8 mouse cellular contexts compared by ENCODE assay signal in genomic region chr4:45452569-45453111, GRCm38 (mm10). TPM values are rescaled to one million over a fixed set of nuclear protein-coding genes. Genes with fewer than 3 reads are reported as not detected.
A peak's percentile ranks its signal among the peaks of the same experiment; 100 is the strongest.
DNase-seq lines count a peak whose midpoint lies in the region; ATAC-seq and TF ChIP-seq lines count a peak whose summit lies in the region.

No protein-coding gene starts in this region.

- H3K4me1 ChIP-seq in hindbrain, embryonic 12.5 days = peaks cover 37% of the 10 kb centered on the region
- peaks cover 7% of the 10 kb centered on the region; the same call in 1 of the 2 replicates for H3K4me1 ChIP-seq in hindbrain, embryonic 11.5 days (replicated peaks; ENCODE audit: control insufficient read depth, insufficient read depth, low read length)
- H3K4me1 ChIP-seq in brown adipose tissue, adult 24 weeks (ENCODE audit: control insufficient read depth, insufficient read depth, insufficient read length, low read length) = peaks cover 23% of the 10 kb centered on the region
- H3K4me1 ChIP-seq in intestine, postnatal 0 days (replicated peaks; ENCODE audit: control insufficient read depth, insufficient read depth, low read length) = peaks cover 19% of the 10 kb centered on the region; the same call in 1 of the 2 replicates
- peaks cover 36% of the 10 kb centered on the region for H3K4me1 ChIP-seq in liver, postnatal 0 days (ENCODE audit: insufficient read depth)
- no peaks in the 10 kb centered on the region for H3K4me1 ChIP-seq in midbrain, embryonic 15.5 days

- no peak for TF ChIP-seq EP300 in liver, postnatal 0 days (IDR thresholded peaks at IDR 0.05; ENCODE audit: low read depth)

- no peak overlapping the region for H3K4me3 ChIP-seq in hindbrain, embryonic 12.5 days
- H3K4me3 ChIP-seq in hindbrain, embryonic 11.5 days (ENCODE audit: low read depth, low read length) = no peak overlapping the region
- H3K4me3 ChIP-seq in brown adipose tissue, adult 24 weeks (ENCODE audit: insufficient read depth, low read depth, low read length) = no peak overlapping the region
- no peak overlapping the region for H3K4me3 ChIP-seq in intestine, postnatal 0 days (ENCODE audit: low read depth, low read length)
- no peak overlapping the region for H3K4me3 ChIP-seq in liver, postnatal 0 days (ENCODE audit: low read depth, low read length)
- H3K4me3 ChIP-seq in midbrain, embryonic 15.5 days = no peak overlapping the region

- peaks cover 7% of the 10 kb centered on the region for H3K36me3 ChIP-seq in hindbrain, embryonic 12.5 days
- H3K36me3 ChIP-seq in hindbrain, embryonic 11.5 days (ENCODE audit: control insufficient read depth, insufficient read depth, low read length) = no peaks in the 10 kb centered on the region
- H3K36me3 ChIP-seq in intestine, postnatal 0 days (ENCODE audit: control insufficient read depth, insufficient read depth) = peaks cover 25% of the 10 kb centered on the region; the same call in 1 of the 2 replicates
- peaks cover 3% of the 10 kb centered on the region; the same call in 1 of the 2 replicates for H3K36me3 ChIP-seq in liver, postnatal 0 days (replicated peaks; ENCODE audit: insufficient read depth, low read length)
- H3K36me3 ChIP-seq in midbrain, embryonic 15.5 days (replicated peaks) = no peaks in the 10 kb centered on the region

- TF ChIP-seq CTCF in intestine, postnatal 0 days (IDR thresholded peaks at IDR 0.05; ENCODE audit: low read depth) = 0 out of 2 replicates have a peak, but pooled peaks have one; percentile 36
- TF ChIP-seq CTCF in liver, postnatal 0 days (IDR thresholded peaks at IDR 0.05; ENCODE audit: low read depth) = no peak

- H3K27ac ChIP-seq in hindbrain, embryonic 12.5 days = 0 out of 2 replicates have a peak overlapping the region, but pooled peaks have one; percentile 23
- H3K27ac ChIP-seq in hindbrain, embryonic 11.5 days (ENCODE audit: low read depth, low read length) = no peak overlapping the region
- peak overlapping the region; percentile 51 for H3K27ac ChIP-seq in brown adipose tissue, adult 24 weeks (replicated peaks; ENCODE audit: low read depth, low read length)
- peak overlapping the region; percentile 91 for H3K27ac ChIP-seq in intestine, postnatal 0 days (ENCODE audit: low read depth, low read length)
- peak overlapping the region; percentile 90 for H3K27ac ChIP-seq in liver, postnatal 0 days (ENCODE audit: low read depth)
- no peak overlapping the region for H3K27ac ChIP-seq in midbrain, embryonic 15.5 days

- H3K9ac ChIP-seq in hindbrain, embryonic 12.5 days = no peak overlapping the region
- H3K9ac ChIP-seq in hindbrain, embryonic 11.5 days (ENCODE audit: low read depth, low read length) = no peak overlapping the region
- H3K9ac ChIP-seq in intestine, postnatal 0 days (ENCODE audit: low read depth, low read length) = no peak overlapping the region
- no peak overlapping the region; the same call in none of the 2 replicates for H3K9ac ChIP-seq in liver, postnatal 0 days (replicated peaks)
- no peak overlapping the region for H3K9ac ChIP-seq in midbrain, embryonic 15.5 days

- no peak for DNase-seq in hindbrain, embryonic 11.5 days (ENCODE audit: low spot score)
- DNase-seq in liver, postnatal 0 days = peak; percentile 43
- DNase-seq in yolk sac, embryonic 10.5 days (ENCODE audit: low spot score) = peak; percentile 73
- DNase-seq in ovary, adult 18-20 months (ENCODE audit: low spot score) = no peak

- no peak for ATAC-seq in hindbrain, embryonic 12.5 days (ENCODE audit: low FRiP score)
- no peak for ATAC-seq in hindbrain, embryonic 11.5 days (ENCODE audit: low FRiP score)
- peak; percentile 77 for ATAC-seq in intestine, postnatal 0 days
- peak; percentile 81 for ATAC-seq in liver, postnatal 0 days
- no peak for ATAC-seq in midbrain, embryonic 15.5 days (replicated peaks)

- 60% methylated on average over 7 of the region's 7 CpGs for WGBS in hindbrain, embryonic 12.5 days
- WGBS in hindbrain, embryonic 11.5 days = 50% methylated on average over 7 of the region's 7 CpGs
- WGBS in intestine, postnatal 0 days = 26% methylated on average over 7 of the region's 7 CpGs
- WGBS in liver, postnatal 0 days (ENCODE audit: insufficient replicate concordance) = 49% methylated on average over 7 of the region's 7 CpGs
- 76% methylated on average over 7 of the region's 7 CpGs for WGBS in midbrain, embryonic 15.5 days

- no peak overlapping the region for H3K4me2 ChIP-seq in hindbrain, embryonic 12.5 days (replicated peaks)
- H3K4me2 ChIP-seq in hindbrain, embryonic 11.5 days (replicated peaks; ENCODE audit: low read depth, low read length) = no peak overlapping the region
- H3K4me2 ChIP-seq in intestine, postnatal 0 days (replicated peaks; ENCODE audit: low read depth) = peak overlapping the region; percentile 39
- peak overlapping the region; percentile 48 for H3K4me2 ChIP-seq in liver, postnatal 0 days (ENCODE audit: low read depth, low read length)
- H3K4me2 ChIP-seq in midbrain, embryonic 15.5 days = no peak overlapping the region

- no peaks in the 10 kb centered on the region for H3K27me3 ChIP-seq in hindbrain, embryonic 12.5 days
- no peaks in the 10 kb centered on the region for H3K27me3 ChIP-seq in hindbrain, embryonic 11.5 days (ENCODE audit: control insufficient read depth, insufficient read depth, low read length)
- H3K27me3 ChIP-seq in intestine, postnatal 0 days (replicated peaks; ENCODE audit: control insufficient read depth, insufficient read depth, low read length) = no peaks in the 10 kb centered on the region
- no peaks in the 10 kb centered on the region for H3K27me3 ChIP-seq in liver, postnatal 0 days (ENCODE audit: insufficient read depth, low read length)
- H3K27me3 ChIP-seq in midbrain, embryonic 15.5 days (replicated peaks) = no peaks in the 10 kb centered on the region

- no peaks in the 10 kb centered on the region for H3K9me3 ChIP-seq in hindbrain, embryonic 12.5 days (replicated peaks)
- H3K9me3 ChIP-seq in hindbrain, embryonic 11.5 days (ENCODE audit: control insufficient read depth, low read length) = no peaks in the 10 kb centered on the region
- H3K9me3 ChIP-seq in intestine, postnatal 0 days (ENCODE audit: control insufficient read depth) = no peaks in the 10 kb centered on the region
- H3K9me3 ChIP-seq in liver, postnatal 0 days (ENCODE audit: low read length) = no peaks in the 10 kb centered on the region
- H3K9me3 ChIP-seq in midbrain, embryonic 15.5 days = no peaks in the 10 kb centered on the region

RNA-seq across cellular contexts. Expression of gene Slc25a51, which starts 44.1 kb away (rescaled TPM):
- polyA plus RNA-seq in hindbrain, embryonic 12.5 days (2016; fragmentation: Nextera tagmentation; extraction: Ambion mirVana) = 78.7 and 82.7 TPM in 2 replicates
- polyA plus RNA-seq in hindbrain, embryonic 11.5 days (2014; fragmentation: Nextera tagmentation; extraction: Ambion mirVana) = 67.1 and 73.3 TPM in 2 replicates
- polyA plus RNA-seq in brown adipose tissue, adult 24 weeks (2012; ENCODE audit: insufficient read depth, insufficient read length, missing spikeins) = 220 and 224 TPM in 2 replicates
- 39.7 and 40.9 TPM in 2 replicates for polyA plus RNA-seq in intestine, postnatal 0 days (2015; fragmentation: Nextera tagmentation; extraction: Ambion mirVana)
- 40.0 and 41.0 TPM in 2 replicates for polyA plus RNA-seq in liver, postnatal 0 days (2015; fragmentation: Nextera tagmentation; extraction: Ambion mirVana)
- polyA plus RNA-seq in midbrain, embryonic 15.5 days (2015; fragmentation: Nextera tagmentation; extraction: Ambion mirVana) = 72.1 and 77.6 TPM in 2 replicates

Comparison
In these comparisons a context has a peak if more than half of its experiments do, and no peak if none do; other contexts are left out.
1. H3K27ac ChIP-seq: peak in hindbrain, embryonic 12.5 days (single experiment), brown adipose tissue, adult 24 weeks (single experiment), intestine, postnatal 0 days (single experiment) and liver, postnatal 0 days (single experiment); none in hindbrain, embryonic 11.5 days (single experiment) and midbrain, embryonic 15.5 days (single experiment).
2. ATAC-seq: peak in intestine, postnatal 0 days (single experiment) and liver, postnatal 0 days (single experiment); none in hindbrain, embryonic 12.5 days (single experiment), hindbrain, embryonic 11.5 days (single experiment) and midbrain, embryonic 15.5 days (single experiment).
3. H3K4me2 ChIP-seq: peak in intestine, postnatal 0 days (single experiment) and liver, postnatal 0 days (single experiment); none in hindbrain, embryonic 12.5 days (single experiment), hindbrain, embryonic 11.5 days (single experiment) and midbrain, embryonic 15.5 days (single experiment).
4. DNase-seq: peak in liver, postnatal 0 days (single experiment) and yolk sac, embryonic 10.5 days (single experiment); none in hindbrain, embryonic 11.5 days (single experiment) and ovary, adult 18-20 months (single experiment).